Mouse (Mus musculus): Measurements from ENCODE around the gene Rere. TPM values are rescaled to one million over a fixed set of nuclear protein-coding genes. Genes with fewer than 3 reads are reported as not detected.

The Rere gene
- total and polyA plus RNA-seq, 3 experiments = 19.3 to 46.4 (median 39.0) TPM

- H3K4me3 ChIP-seq = no peak overlapping the region
- intact Hi-C loops (cut with DNase I) = loop anchor here (2.0 kb wide), 2 partner anchors 30 to 72 kb away; no protein-coding TSS in a partner anchor
- H3K27ac ChIP-seq = no peak overlapping the region
- no peak for DNase-seq
- H3K79me2 ChIP-seq (replicated peaks; ENCODE audit: control insufficient read depth, insufficient read depth, low read length) = 0 out of 2 replicates have a peak, but pooled peaks cover 1% of the 10 kb centered on the region
- no peak for TF ChIP-seq EP300 (IDR thresholded peaks at IDR 0.05; ENCODE audit: insufficient read depth, low read depth, low read length)
- no peak for TF ChIP-seq POLR2A (IDR thresholded peaks at IDR 0.05; ENCODE audit: insufficient read depth, low read depth, low read length)
- no peak for TF ChIP-seq CTCF (IDR thresholded peaks at IDR 0.05)
- 72% methylated on average over 5 of the region's 5 CpGs for WGBS
- H3K36me3 ChIP-seq (ENCODE audit: control insufficient read depth, insufficient read depth, low read length) = peaks cover 11% of the 10 kb centered on the region
- no peaks in the 10 kb centered on the region for H3K27me3 ChIP-seq (ENCODE audit: control insufficient read depth, insufficient read depth, low read length)
- no peak overlapping the region for H3K9ac ChIP-seq (ENCODE audit: low read depth, low read length)
- peaks cover 2% of the 10 kb centered on the region; the same call in 1 of the 2 replicates for H3K4me1 ChIP-seq (ENCODE audit: control insufficient read depth, insufficient read depth, low read length)
Measured at GRCm38 (mm10) chr4:150248917-150249316, 32.5 kb upstream of the Rere start.

- Histone ChIP-seq H3K4me3 (no peak overlapping the region), H3K27me3 (ENCODE audit: control insufficient read depth, insufficient read depth, low read length) (no peaks in the 10 kb centered on the region), H3K36me3 (ENCODE audit: control insufficient read depth, insufficient read depth, low read length) (peaks cover 10% of the 10 kb centered on the region), H3K4me1 (ENCODE audit: control insufficient read depth, insufficient read depth, low read length) (peaks cover 2% of the 10 kb centered on the region; the same call in 1 of the 2 replicates), H3K27ac (no peak overlapping the region), H3K79me2 (replicated peaks; ENCODE audit: control insufficient read depth, insufficient read depth, low read length) (no peaks in the 10 kb centered on the region), H3K9ac (ENCODE audit: low read depth, low read length) (no peak overlapping the region)
- WGBS = 61% methylated on average over 5 of the region's 5 CpGs
- no peak for DNase-seq
- TF ChIP-seq POLR2A (IDR thresholded peaks at IDR 0.05; ENCODE audit: insufficient read depth, low read depth, low read length) (no peak), EP300 (IDR thresholded peaks at IDR 0.05; ENCODE audit: insufficient read depth, low read depth, low read length) (no peak), CTCF (IDR thresholded peaks at IDR 0.05) (no peak)
- intact Hi-C loops (cut with DNase I) = loop anchor here (2.0 to 10.0 kb wide), 3 partner anchors 31 to 375 kb away; no protein-coding TSS in a partner anchor
Measured at GRCm38 (mm10) chr4:150249731-150250270, 31.6 kb upstream of the Rere start.

- Histone ChIP-seq H3K27ac (no peak overlapping the region), H3K9ac (ENCODE audit: low read depth, low read length) (no peak overlapping the region), H3K27me3 (ENCODE audit: control insufficient read depth, insufficient read depth, low read length) (no peaks in the 10 kb centered on the region), H3K79me2 (replicated peaks; ENCODE audit: control insufficient read depth, insufficient read depth, low read length) (no peaks in the 10 kb centered on the region), H3K4me3 (no peak overlapping the region), H3K4me1 (ENCODE audit: control insufficient read depth, insufficient read depth, low read length) (peaks cover 2% of the 10 kb centered on the region; the same call in 1 of the 2 replicates), H3K36me3 (ENCODE audit: control insufficient read depth, insufficient read depth, low read length) (peaks cover 6% of the 10 kb centered on the region)
- intact Hi-C loops (cut with DNase I) = loop anchor here (10.0 kb wide), 1 partner anchor 374 kb away; no protein-coding TSS in a partner anchor
- TF ChIP-seq EP300 (IDR thresholded peaks at IDR 0.05; ENCODE audit: insufficient read depth, low read depth, low read length) (no peak), POLR2A (IDR thresholded peaks at IDR 0.05; ENCODE audit: insufficient read depth, low read depth, low read length) (no peak), CTCF (IDR thresholded peaks at IDR 0.05) (no peak)
- 64% methylated on average over 18 of the region's 18 CpGs for WGBS
- no peak for DNase-seq
Measured at GRCm38 (mm10) chr4:150250549-150251422, 30.7 kb upstream of the Rere start.

GRCm38 (mm10) chr4:150254416-150254815 lies 27.0 kb upstream of the Rere start:
- no peak overlapping the region for H3K9ac ChIP-seq (ENCODE audit: low read depth, low read length)
- no peaks in the 10 kb centered on the region for H3K79me2 ChIP-seq (replicated peaks; ENCODE audit: control insufficient read depth, insufficient read depth, low read length)
- DNase-seq = no peak
- peaks cover 5% of the 10 kb centered on the region for H3K4me1 ChIP-seq (ENCODE audit: control insufficient read depth, insufficient read depth, low read length)
- no peaks in the 10 kb centered on the region for H3K36me3 ChIP-seq (ENCODE audit: control insufficient read depth, insufficient read depth, low read length)
- H3K4me3 ChIP-seq = no peak overlapping the region
- 65% methylated on average over 4 of the region's 4 CpGs for WGBS
- TF ChIP-seq EP300 (IDR thresholded peaks at IDR 0.05; ENCODE audit: insufficient read depth, low read depth, low read length) (no peak), POLR2A (IDR thresholded peaks at IDR 0.05; ENCODE audit: insufficient read depth, low read depth, low read length) (no peak), CTCF (IDR thresholded peaks at IDR 0.05) (no peak)
- intact Hi-C loops (cut with DNase I) = loop anchor here (10.0 kb wide), 1 partner anchor 370 kb away; no protein-coding TSS in a partner anchor
- no peak overlapping the region for H3K27ac ChIP-seq
- H3K27me3 ChIP-seq (ENCODE audit: control insufficient read depth, insufficient read depth, low read length) = no peaks in the 10 kb centered on the region

GRCm38 (mm10) chr4:150255181-150255580 lies 26.3 kb upstream of the Rere start:
- peaks cover 5% of the 10 kb centered on the region for H3K4me1 ChIP-seq (ENCODE audit: control insufficient read depth, insufficient read depth, low read length)
- H3K27me3 ChIP-seq (ENCODE audit: control insufficient read depth, insufficient read depth, low read length) = no peaks in the 10 kb centered on the region
- H3K79me2 ChIP-seq (replicated peaks; ENCODE audit: control insufficient read depth, insufficient read depth, low read length) = no peaks in the 10 kb centered on the region
- no peak overlapping the region for H3K4me3 ChIP-seq
- H3K9ac ChIP-seq (ENCODE audit: low read depth, low read length) = no peak overlapping the region
- H3K27ac ChIP-seq = no peak overlapping the region
- no peak for DNase-seq
- 89% methylated on average over 7 of the region's 7 CpGs for WGBS
- TF ChIP-seq EP300 (IDR thresholded peaks at IDR 0.05; ENCODE audit: insufficient read depth, low read depth, low read length) = no peak
- TF ChIP-seq CTCF (IDR thresholded peaks at IDR 0.05) = no peak
- TF ChIP-seq POLR2A (IDR thresholded peaks at IDR 0.05; ENCODE audit: insufficient read depth, low read depth, low read length) = no peak
- no peaks in the 10 kb centered on the region for H3K36me3 ChIP-seq (ENCODE audit: control insufficient read depth, insufficient read depth, low read length)
- intact Hi-C loops (cut with DNase I) = loop anchor here (10.0 kb wide), 1 partner anchor 370 kb away; no protein-coding TSS in a partner anchor

All from heart, adult 2 months (tissue).